Mouse (Mus musculus) T-helper 17 cell (primary cell): ENCODE results near the gene Trim28.

Experiments used
- in situ Hi-C, 2 experiments: fragments of 300-600 bp; cut with MboI, MseI; formaldehyde crosslinking; loops; 1 replicate in 1 of 2; 2 replicates in 1 of 2; pipeline ENCODE4 v1.15.1; 2025; ENCODE audit warnings: high pct_unique_total_duplicates in 2 of 2

Trim28 gene

GRCm38 (mm10) chr7:13033451-13034147 is 34.7 kb downstream of the Trim28 start:
- in situ Hi-C loops, result no loop called here

GRCm38 (mm10) chr7:13034148-13034977 is 35.4 kb downstream of the Trim28 start, which contains the start of gene Chmp2a:
Chmp2a (minus strand) TSS chr7:13034807.
- in situ Hi-C loops, result no loop called here

GRCm38 (mm10) chr7:13035211-13035855 is 36.4 kb downstream of the Trim28 start:
- in situ Hi-C loops, result no loop called here

- in situ Hi-C loops, result no loop called here
Measured at GRCm38 (mm10) chr7:13036806-13037205, 37.9 kb downstream of the Trim28 start.

- in situ Hi-C loops, result no loop called here
Measured at GRCm38 (mm10) chr7:13037366-13037765, 38.5 kb downstream of the Trim28 start.

GRCm38 (mm10) chr7:13037901-13038555 is 39.1 kb downstream of the Trim28 start, which contains the start of gene Ube2m:
Ube2m (minus strand) TSS chr7:13038275.
- in situ Hi-C loops, result no loop called here

- in situ Hi-C loops, result no loop called here
Measured at GRCm38 (mm10) chr7:13038621-13039169, 39.8 kb downstream of the Trim28 start.

GRCm38 (mm10) chr7:13039181-13039580 is 40.3 kb downstream of the Trim28 start:
- in situ Hi-C loops, result no loop called here

- in situ Hi-C loops, result loop anchor here (5.0 to 10.0 kb wide), 3 partner anchors 34 to 569 kb away; no protein-coding TSS in a partner anchor
Measured at GRCm38 (mm10) chr7:13041256-13041655, 42.3 kb downstream of the Trim28 start.

- in situ Hi-C loops, result loop anchor here (5.0 to 10.0 kb wide), 3 partner anchors 35 to 570 kb away; no protein-coding TSS in a partner anchor
Measured at GRCm38 (mm10) chr7:13042511-13042910, 43.6 kb downstream of the Trim28 start.

- in situ Hi-C loops, result loop anchor here (5.0 to 10.0 kb wide), 3 partner anchors 36 to 571 kb away; no protein-coding TSS in a partner anchor
Measured at GRCm38 (mm10) chr7:13043120-13043444, 44.2 kb downstream of the Trim28 start.

- in situ Hi-C loops, result loop anchor here (5.0 to 10.0 kb wide), 3 partner anchors 36 to 571 kb away; no protein-coding TSS in a partner anchor
Measured at GRCm38 (mm10) chr7:13043445-13044253, 44.7 kb downstream of the Trim28 start.

- in situ Hi-C loops, result loop anchor here (5.0 to 10.0 kb wide), 3 partner anchors 37 to 572 kb away; no protein-coding TSS in a partner anchor
Measured at GRCm38 (mm10) chr7:13044254-13044625, 45.3 kb downstream of the Trim28 start.

GRCm38 (mm10) chr7:13046084-13046483 is 47.2 kb downstream of the Trim28 start:
- in situ Hi-C loops, result loop anchor here in 1 of 2 experiments (10.0 kb wide), 1 partner anchor 249 kb away; no protein-coding TSS in a partner anchor

GRCm38 (mm10) chr7:13053001-13053400 is 54.1 kb downstream of the Trim28 start:
- in situ Hi-C loops, result loop anchor here (10.0 to 25.0 kb wide), 2 partner anchors 234 to 578 kb away; partner anchors contain the start of genes Lig1 (in 1 of the 2), Zfp606 (in 1 of the 2) and Zswim9 (in 1 of the 2)

- in situ Hi-C loops, result loop anchor here (10.0 to 25.0 kb wide), 2 partner anchors 234 to 579 kb away; partner anchors contain the start of genes Lig1 (in 1 of the 2), Zfp606 (in 1 of the 2) and Zswim9 (in 1 of the 2)
Measured at GRCm38 (mm10) chr7:13053501-13053900, 54.6 kb downstream of the Trim28 start.

GRCm38 (mm10) chr7:13053961-13054286 is 55.0 kb downstream of the Trim28 start:
- in situ Hi-C loops, result loop anchor here (10.0 to 25.0 kb wide), 2 partner anchors 233 to 579 kb away; partner anchors contain the start of genes Lig1 (in 1 of the 2), Zfp606 (in 1 of the 2) and Zswim9 (in 1 of the 2)

GRCm38 (mm10) chr7:13054287-13055010 is 55.5 kb downstream of the Trim28 start, which contains the start of gene Mzf1:
Mzf1 (minus strand) TSS chr7:13054764.
- in situ Hi-C loops, result loop anchor here (5.0 to 25.0 kb wide), 3 partner anchors 223 to 580 kb away; partner anchors contain the start of genes Lig1 (in 2 of the 2), Zswim9 (in 2 of the 2) and Zfp606 (in 1 of the 2)
